Mouse (Mus musculus) testis, postnatal 10 days (tissue): ENCODE measurements around the gene Krt5.
"Not testable (repeated sequence)": the region's sequence is repeated elsewhere in the genome, so short reads cannot be mapped to it uniquely, and the experiment has no call there.

ENCODE experiments used
- DNase-seq: peaks from one replicate; pipeline ENCODE4 v3.0.0; 2021; ENCODE audit warnings: low spot score

Gene Krt5

GRCm38 (mm10) chr15:101712720-101713119 lies at the start of gene Krt5:
Gene Krt5 (minus strand): TSS chr15:101712898.
- no peak for DNase-seq

DNA sequence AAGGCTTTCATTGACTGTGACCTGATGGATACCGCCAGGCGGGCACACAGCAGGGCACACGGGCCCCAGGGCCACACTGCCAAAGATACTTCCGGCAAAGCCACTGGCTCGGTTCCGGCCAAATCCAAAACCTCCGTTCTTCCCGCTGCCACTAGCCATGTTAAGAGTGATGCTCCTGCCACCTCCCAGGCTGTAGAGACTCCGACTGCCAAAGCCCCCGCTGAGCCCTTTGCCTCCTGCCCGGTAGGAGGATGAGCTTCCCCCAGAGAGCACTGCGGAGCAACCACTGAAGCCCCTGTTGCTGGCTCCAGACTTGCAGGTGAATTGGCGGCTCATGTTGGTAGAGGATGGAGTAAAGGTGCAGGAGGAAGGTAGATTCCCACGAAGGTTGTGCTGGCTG lies 30.0 kb upstream of the Krt5 start, which contains the start of gene Krt71:
TSS of gene Krt71 (minus strand) at position 399 of the 400 bp plus-strand sequence.
- DNase-seq: no peak

DNA sequence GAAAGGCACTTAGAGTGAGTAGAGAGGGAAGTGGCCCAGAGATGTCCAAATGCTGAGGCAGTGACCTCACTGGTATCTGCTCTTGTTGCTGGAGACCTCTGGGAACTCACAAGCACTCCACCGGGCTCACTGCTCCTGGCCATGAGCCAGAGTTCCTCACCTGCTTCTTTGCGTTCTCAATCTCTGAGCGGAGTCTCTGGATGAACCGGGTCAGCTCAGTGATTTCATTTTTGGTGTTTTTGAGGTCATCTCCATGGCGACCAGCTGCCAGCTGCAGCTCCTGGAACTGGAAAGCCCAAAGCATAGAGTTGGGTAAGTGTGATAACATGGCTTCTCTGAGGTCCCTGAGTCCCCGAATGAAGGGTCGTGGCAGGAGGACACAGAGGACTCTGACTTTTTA lies 25.1 kb upstream of the Krt5 start:
- DNase-seq: no peak

- no peak for DNase-seq
These were observed 18.0 kb upstream of the Krt5 start for GRCm38 (mm10) chr15:101730653-101731052.

DNA sequence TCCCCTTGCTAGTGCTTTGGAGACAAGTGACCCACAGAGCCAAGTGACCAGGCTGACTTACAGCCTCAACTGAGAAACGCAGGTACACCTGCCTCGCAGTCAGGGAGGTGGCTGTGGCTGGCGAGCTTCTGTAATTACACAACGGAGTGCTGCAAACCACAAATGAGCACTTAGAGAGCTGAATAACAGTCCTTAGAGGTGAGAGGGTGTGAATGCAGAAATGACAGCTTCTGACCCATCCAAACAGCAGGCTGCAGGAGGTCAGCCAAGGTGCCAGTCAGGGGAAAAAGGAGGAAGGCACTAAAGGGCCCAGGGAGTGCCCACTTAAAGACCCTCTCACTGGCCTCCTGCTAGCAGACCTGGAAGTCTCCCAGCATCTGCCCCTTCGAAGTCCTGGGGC lies 12.0 kb upstream of the Krt5 start:
- no peak for DNase-seq

GRCm38 (mm10) chr15:101715831-101716230 lies 3.1 kb upstream of the Krt5 start:
- DNase-seq: no peak

- no peak for DNase-seq
These were observed 1.7 kb upstream of the Krt5 start for GRCm38 (mm10) chr15:101714356-101714755.

GRCm38 (mm10) chr15:101713731-101714130 lies 1.0 kb upstream of the Krt5 start:
- DNase-seq: no peak

DNA sequence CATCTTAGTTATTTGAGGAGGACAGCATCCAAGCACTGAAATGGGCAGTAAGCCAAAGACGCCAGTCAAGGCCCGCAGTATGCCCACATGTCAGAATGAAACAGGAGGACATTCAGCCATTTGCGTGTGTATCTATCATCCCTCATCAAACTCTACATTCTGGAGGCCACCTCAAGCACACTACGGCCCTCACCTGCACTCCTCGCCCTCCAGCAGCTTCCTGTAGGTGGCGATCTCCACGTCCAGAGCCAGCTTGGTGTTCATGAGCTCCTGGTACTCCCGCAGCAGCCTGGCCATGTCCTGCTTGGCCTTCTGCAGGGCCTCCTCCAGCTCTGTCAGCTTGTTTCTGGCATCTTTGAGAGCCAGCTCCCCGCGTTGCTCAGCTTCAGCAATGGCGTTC lies 4.0 kb downstream of the Krt5 start:
- DNase-seq: no peak

DNA sequence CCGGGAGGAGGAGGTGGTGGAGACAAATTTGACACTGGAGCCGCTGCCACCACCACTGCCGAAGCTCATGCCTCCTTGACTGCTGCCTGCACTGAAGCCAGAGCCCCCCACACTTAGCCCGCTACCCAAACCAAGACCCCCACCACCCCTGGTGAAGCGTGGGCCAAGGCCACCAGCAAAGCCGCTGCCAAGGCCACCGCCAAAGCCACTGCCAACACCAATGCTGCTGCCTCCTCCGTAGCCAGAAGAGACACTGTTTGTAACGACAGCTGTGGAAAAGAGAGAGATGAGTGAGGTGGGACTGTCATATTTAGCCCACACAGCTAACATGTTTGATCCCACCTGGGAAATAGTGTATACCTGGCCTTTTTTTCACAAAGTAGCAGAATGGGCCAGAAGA lies 5.2 kb downstream of the Krt5 start:
- DNase-seq: peak; percentile 38

DNA sequence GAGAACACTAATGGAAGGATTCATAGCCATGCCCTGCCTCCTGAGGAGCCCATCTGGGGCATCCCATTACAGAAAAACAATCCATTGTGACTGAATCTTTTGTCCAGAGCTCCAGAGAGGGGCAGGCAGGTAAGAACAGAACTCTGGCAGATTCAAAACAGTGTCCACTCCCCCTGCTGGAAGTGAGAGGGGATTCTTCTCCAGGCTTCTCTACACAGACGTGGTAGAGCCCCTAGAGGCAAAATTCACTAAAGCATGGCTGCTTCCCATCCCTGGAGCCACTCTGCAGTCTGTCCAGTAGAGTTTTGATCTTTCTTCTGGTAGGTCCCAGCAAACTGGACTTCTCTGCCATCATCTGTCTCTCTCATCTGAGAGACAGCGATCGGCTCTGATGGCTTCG lies 8.6 kb downstream of the Krt5 start:
- DNase-seq: no peak

DNA sequence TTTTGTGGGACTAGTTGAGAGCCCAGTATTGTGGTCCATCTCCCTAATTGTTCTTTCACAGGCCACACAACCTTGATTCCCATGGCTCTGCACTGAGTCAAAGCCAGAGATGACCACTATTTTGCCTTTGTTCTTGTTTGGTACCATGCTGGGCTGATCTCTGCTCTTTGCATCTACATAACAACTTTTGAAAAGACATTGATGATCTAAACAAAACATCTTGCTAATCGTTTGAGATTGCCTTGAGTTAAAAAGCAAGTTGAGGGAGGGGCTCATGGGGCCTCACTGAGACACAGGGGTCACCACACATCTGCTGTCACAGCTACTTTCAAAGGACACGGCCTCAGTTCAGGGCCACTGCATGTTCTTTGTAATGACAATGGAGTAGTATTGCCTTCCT lies 10.3 kb downstream of the Krt5 start:
- DNase-seq: no peak

- DNase-seq: no peak
These were observed 12.8 kb downstream of the Krt5 start for GRCm38 (mm10) chr15:101699866-101700265.

DNA sequence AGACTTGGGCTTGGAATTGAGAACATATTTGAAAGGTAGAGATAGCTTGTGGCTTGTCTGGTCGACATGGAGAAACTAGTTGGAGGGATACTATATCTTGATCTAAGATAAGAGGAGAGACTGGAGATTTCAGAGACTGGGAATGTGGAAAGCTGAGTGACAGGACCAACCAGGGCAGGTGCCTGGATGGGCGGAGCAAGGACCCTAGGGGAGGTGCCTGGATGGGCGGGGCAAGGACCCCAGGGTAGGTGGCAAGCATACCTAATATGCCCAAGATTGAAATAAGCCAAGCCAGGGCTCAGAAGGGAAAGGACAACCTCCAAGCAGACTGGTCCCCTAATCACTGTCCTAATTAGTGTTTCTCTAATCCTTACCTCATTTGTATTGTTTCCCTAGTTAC lies 13.5 kb downstream of the Krt5 start:
- DNase-seq: no peak

DNA sequence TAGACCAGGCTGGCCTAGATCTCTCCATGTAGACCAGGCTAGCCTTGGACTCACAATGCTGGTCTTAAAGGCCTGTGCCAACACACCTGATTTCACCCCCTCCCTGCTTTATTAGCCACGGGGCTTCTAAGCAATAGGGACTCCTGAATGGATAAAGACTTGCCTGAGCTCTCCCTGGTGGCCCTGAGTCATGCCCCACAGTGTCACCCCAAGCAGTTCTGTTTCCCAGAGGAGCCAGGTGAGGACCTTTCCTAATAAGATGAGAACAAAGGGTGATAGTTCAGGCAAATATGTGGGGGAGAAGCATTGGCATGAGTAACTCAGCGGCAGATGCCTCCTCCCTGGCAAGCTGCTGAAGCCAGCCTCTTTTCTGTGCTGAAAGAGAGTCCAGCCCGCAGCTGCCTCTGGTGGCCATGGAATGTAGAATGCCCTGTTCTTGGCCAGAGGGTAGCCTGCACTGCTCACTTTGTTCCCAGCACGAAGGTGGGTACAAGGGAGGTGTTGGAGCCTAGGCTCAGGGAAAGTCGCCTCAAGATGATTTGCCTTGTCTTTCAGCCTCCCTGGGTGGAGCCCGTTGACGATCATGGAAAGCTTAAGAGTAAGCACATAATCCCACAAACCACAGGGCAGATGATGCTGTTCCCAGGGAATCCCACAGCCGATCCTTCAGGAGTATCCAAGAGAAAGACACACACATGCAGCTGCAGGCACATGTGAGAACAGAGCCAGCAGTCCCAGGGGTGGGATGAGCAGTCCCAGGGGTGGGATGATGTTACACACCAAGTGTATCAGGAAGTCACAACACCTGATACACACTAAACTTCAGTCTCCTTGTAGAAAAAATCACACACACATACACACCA lies 15.1 kb downstream of the Krt5 start:
- no peak for DNase-seq

GRCm38 (mm10) chr15:101694207-101694606 lies 18.5 kb downstream of the Krt5 start, which contains the start of gene Krt6a:
Gene Krt6a (minus strand): TSS chr15:101694307.
- no peak for DNase-seq

- DNase-seq: not testable (repeated sequence)
These were observed 22.2 kb downstream of the Krt5 start for GRCm38 (mm10) chr15:101690460-101690859.

DNA sequence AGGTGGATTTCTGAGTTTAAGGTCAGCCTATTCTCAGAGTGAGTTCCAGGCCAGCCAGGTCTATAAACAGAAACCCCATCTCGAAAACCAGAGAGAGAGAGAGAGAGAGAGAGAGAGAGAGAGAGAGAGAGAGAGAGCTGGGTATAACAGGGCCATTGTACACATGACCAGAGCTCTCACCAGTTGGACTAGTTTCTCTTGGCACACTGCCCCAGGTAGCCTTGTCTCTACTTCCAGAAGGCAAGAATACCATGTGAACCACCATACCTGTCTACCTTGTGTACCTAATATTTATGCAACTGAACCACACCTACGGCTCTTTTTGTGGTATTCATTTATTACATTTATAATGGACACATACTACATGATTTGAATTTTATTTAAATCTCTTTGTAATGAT lies 24.5 kb downstream of the Krt5 start:
- no peak for DNase-seq

- DNase-seq: no peak
These were observed 32.5 kb downstream of the Krt5 start, which contains the start of gene Krt6b for GRCm38 (mm10) chr15:101680187-101680586. Gene Krt6b (minus strand): TSS chr15:101680287.

- no peak for DNase-seq
These were observed 36.7 kb downstream of the Krt5 start for GRCm38 (mm10) chr15:101675978-101676377.
